Mouse (Mus musculus): ENCODE measurements around the gene Ddx41.
A peak's percentile ranks its signal among the peaks of the same experiment; 100 is the strongest.
"Not testable (repeated sequence)": the region's sequence is repeated elsewhere in the genome, so short reads cannot be mapped to it uniquely, and the experiment has no call there.

Gene Ddx41

DNA sequence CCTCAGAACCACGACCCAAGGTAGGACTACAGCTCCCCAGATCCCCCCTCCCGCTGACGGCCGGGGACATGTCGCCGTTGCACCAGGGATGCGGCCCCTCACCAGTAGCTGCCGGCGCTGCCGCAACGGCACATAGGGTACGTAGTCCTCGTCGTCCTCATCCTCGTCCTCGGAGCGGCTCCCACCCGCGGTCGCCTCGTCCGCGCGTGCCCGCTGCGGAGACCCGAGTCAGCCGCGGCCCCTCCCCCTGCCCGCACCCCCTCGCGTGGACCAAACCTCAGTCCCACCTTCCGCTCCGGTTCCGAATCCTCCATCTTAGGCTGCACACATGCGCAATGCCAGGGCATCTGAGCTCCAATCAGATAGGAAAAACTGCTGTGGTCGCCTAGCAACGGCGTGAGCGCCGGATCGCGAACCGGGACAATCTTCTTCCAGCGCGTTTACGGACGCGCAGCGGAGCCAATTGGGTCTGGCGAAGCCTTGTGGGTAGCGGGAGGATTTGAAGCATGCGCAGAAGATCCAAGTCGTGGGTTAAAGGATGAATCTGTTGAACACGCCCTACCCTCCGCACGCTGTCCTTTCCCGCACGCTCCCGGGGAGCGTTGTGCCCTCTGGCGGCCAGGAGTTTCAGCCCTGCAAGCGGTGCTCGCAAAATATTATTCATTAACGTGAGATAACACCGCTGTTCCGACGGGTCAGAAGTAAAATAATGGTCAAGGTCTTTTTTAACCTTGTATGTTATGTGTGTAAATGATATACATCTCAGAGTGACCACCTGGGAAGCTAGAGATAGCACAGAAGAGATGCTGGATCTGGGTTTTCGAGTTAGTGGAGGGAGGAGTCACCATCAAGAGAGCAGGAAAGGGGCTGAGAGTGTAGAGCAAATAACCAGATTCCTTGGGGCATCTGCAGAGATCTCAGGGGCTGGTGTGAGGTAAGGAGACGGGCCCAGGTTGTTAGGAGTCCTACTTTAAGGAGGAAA is at the start of gene Ddx41:
Ddx41 (minus strand) TSS at position 465 of the 982 bp plus-strand sequence.
- peak; percentile 100 for DNase-seq (ENCODE audit: low spot score in 2 of 2)

DNA sequence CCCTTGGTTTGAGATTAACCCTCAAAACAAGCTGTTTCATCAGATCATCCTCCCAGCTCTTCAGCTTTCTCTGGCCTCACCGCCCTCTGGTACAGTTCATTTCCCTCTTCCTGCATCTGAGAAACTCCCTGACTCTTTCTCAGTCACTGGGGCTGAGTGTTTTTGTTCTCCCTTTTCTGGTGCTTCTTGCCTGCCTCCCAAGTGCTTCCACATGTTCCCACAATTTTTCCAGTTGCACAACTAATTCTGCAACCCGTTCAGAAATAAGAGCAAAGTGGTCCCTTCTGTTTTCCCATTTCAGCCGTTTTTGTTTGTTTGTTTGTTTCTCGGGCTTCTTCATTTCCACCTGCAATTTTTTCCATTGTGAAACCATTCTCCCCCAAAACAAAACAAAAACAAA is 41.6 kb upstream of the Ddx41 start:
- DNase-seq (ENCODE audit: low spot score in 2 of 2): no peak

DNA sequence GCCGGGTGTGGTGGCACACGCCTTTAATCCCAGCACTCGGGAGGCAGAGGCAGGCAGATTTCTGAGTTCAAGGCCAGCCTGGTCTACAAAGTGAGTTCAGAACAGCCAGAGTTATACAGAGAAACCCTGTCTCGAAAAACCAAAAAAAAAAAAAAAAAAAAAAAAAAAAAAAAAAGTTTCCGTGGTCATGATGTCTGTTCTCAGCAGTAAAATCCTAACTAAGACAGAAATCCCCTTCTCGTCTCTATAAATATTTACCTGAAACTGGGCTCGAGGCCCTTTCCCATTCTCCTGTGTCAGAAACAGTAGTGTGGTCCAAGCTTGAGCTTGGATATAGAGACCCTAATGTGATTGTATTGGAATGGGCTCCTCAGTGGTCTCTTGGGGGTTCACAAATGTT is 40.4 kb upstream of the Ddx41 start:
- DNase-seq (ENCODE audit: low spot score in 2 of 2): not testable (repeated sequence)

DNA sequence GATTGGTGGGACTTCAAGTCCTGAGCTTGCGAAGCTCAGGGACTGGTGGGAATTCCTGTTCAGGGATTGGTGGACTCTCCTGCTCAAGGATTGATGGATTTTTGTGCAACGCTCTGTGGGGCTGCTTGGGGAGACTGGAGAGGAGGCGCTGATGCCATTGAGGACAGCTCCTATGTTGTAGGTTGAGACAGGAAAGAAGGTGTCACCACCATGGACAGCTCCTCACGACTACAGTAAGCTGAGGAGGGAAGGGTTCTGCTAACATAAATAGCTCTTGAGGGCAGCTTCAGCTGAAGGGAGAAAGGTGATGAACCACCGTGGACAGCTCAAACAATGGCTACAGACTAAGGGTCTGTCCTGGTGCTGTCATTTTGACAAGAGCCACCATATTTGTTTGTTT is 39.5 kb upstream of the Ddx41 start:
- no peak for DNase-seq (ENCODE audit: low spot score in 2 of 2)

DNA sequence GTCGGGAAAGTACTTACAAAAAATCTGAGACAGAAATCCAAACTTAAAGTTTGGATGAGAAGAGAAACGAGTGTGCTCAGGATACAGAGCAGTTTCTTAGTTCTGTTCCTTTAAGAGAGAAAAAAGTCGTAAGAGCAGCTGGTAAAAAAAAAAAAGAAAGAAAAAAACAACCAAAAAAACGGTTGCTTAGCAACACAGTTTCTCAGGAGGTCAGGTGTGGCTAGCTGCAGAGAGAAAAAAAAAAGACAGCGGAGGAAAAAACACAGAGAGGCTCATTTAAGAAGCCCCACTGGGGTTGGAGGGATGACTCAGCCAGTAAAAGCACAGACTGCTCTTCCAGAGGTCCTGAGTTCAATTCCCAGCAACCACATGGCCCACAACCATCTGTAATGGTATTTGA is 37.9 kb upstream of the Ddx41 start:
- DNase-seq (ENCODE audit: low spot score in 2 of 2): no peak

DNA sequence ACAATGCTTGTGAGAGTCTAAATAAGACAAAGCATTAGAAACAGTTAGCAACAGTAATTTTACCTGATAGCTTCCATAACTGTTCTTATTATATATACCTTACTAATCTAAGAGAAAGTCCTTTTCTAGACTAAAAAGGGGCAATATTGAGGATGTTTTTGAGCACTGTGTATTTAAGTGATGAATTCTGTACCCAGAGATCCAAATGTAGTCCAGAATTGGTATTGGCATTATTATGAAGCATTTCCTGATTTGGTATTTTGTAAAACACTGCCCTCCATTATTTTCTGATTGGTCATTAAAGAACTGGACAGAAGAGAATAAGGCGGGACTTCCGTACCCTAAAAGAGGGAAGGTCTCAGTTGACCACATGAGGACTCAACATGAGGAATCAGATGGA is 37.0 kb upstream of the Ddx41 start, which contains the start of gene Tmed9:
Tmed9 (plus strand) TSS at position 301 of the 400 bp plus-strand sequence.
- DNase-seq (ENCODE audit: low spot score in 2 of 2): no peak

DNA sequence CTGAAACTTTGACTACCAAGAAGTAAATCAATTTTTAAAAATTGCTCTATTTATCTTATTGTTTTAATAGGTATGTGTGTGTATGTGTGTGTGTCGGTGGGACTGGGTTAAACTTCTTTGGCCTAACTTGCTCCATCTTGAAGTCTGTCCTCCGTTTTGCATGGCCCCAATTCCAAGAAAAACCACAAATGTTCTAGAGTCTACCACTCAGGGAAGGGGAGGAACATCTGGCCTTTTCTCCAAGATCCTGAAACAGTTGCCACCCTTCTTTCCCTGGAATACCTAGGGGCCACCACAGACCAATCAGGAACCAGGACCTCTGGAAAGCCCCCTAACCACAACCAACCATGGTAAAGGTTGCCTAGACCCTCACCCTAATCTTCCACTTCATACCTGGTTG is 35.5 kb upstream of the Ddx41 start:
- no peak for DNase-seq (ENCODE audit: low spot score in 2 of 2)

DNA sequence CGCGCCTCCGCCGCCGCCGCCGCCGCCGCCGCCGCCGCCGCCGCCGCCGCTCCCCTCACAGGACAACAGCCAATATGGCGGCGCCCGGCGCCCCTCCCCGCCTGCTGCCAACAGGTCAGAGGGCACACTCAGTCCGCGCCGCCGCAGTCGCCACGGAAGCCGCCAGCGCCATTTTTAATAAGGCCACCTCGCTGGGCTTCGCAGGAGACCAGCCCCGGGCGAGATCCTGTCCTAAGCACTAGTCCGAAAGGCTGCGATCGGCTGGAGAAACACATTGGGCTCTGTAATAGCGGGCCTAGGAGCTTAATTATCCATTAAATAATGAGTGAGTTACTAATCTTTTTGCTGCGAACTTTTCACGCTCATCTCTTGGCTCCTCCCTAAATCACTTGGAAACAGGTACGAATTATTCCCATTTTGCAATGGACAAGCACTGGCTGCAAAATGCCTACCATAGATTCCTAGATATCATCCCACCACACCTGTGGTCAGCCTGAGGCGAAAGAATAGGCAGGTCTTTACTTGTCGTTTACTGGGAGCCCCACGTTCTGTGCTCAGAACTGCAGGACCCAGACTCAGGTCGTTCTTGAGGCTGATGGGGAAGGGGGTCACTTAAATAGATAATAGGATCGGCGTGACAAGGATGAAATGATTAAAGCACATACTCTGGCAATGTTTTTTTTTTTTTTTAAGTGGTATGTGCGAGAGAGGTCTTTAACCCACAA is 34.7 kb upstream of the Ddx41 start, which contains the start of gene Fam193b:
Fam193b (minus strand) TSS at position 94 of the 725 bp plus-strand sequence.
- DNase-seq (ENCODE audit: low spot score in 2 of 2): peak; percentile 89 to 90

DNA sequence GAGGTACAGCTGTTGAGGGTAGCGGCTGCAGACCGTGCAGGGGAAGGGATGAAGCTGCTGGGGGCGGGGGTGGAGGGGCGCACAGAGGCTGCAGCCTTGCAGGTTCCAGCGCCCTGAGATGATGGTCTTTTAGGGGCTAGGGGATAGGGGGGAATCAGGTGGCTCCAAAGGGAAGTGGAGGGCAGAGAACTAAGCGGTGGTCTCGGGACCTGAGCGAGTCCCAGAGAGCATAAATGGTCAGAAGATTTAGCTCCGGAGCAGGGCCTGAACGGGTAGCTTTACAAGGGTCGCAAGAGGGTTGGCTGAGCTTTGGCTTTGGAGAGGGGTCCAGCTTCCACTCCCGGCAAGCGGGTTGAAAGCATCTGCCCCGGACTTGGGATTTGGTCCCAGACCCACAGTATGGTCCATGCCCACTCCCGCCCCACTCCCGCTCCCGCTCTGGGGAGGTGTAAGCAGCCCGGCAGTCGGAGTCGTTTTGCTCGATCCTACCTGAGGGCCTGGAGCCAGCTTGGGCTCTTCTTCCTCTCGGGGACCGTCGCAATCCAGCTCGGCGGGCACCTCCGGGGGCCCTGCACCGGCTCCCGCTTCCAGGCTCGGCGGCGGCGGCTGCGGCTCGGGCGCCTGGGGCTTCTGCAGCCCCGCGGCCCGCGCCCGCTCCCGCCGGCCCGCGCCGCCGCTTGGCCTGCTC is 34.0 kb upstream of the Ddx41 start:
- no peak for DNase-seq (ENCODE audit: low spot score in 2 of 2)

DNA sequence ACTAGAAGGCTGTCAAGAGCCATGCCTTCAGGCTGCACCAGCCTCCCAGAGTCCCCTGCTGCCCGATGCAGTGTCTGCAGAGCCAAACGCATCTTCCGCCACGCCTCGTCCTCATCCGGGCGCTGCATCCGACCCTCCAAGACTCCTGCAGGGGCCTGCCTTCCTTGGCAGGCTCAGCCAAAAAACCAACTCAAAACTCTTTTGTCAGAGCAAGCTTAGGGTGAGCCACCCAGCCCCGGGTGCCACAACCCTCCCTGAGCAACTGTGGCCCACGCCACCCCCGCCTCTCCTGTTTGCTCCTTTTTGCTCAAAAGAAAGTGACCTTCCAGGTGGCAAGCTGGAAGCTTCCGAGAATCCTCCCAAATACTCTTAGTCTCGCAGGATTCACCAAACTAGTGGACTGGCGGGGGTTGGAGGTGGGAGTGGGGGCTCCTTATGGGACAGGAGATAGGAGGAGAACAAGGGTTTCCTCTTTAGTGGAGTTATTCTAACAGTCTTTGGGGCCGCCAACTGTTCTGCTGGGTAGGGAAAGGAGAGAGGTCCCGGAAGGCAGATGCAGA is 33.3 kb upstream of the Ddx41 start:
- DNase-seq (ENCODE audit: low spot score in 2 of 2): no peak

DNA sequence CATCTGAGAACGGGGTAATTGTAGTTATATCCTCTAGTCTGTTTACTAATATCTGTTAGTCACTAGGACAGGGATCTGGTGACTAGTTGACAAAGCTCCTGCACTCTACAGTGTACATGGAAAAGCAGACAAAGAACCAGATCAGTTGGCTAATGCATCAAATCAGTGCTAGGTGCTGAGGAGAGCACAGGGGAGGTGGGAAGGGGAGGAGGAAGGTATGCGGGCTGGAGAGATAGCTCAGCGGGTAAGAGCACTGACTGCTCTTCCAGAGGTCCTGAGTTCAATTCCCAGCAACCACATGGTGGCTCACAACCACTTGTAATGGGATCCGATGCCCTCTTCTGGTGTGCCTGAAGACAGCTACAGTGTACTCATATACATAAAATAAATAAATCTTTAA is 32.1 kb upstream of the Ddx41 start:
- not testable (repeated sequence) for DNase-seq (ENCODE audit: low spot score in 2 of 2)

DNA sequence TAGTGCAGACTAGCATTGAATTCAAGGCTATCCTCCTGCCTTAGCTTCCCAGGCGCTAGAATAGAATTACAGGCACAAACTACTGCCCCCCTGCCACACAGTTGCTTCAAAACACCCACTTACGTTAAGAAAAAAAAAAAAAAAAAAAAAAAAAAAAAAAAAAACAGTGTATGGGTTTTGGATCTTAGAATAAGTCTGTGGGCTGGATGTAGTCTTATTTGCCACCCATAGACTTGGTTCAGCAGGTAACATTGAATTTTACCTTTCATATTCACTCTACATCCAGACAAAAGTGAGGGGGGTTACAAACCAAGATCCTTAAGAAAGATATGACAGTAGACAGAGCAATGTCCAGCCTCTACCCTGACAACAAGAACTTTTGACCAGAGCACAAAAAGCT is 31.5 kb upstream of the Ddx41 start:
- no peak for DNase-seq (ENCODE audit: low spot score in 2 of 2)

DNA sequence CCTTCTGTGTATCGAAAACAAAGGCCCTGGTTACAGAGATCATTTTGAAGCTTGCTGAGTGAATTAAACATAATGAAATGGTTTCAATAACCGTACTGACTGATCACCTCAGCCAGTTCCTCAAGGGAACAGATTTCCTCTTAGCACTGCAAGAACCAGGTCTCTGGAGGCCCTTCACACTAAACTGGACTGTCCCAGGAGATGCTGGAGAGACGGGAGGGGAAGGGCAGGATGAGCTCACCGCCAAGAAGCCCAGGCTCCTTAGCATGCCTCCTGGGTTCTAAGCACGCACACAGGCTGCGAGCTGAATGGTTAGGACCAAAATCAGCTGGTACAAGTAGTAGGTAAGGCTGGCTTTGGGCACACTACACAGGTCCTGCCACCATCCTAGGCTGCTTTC is 30.5 kb upstream of the Ddx41 start:
- DNase-seq (ENCODE audit: low spot score in 2 of 2): no peak

DNA sequence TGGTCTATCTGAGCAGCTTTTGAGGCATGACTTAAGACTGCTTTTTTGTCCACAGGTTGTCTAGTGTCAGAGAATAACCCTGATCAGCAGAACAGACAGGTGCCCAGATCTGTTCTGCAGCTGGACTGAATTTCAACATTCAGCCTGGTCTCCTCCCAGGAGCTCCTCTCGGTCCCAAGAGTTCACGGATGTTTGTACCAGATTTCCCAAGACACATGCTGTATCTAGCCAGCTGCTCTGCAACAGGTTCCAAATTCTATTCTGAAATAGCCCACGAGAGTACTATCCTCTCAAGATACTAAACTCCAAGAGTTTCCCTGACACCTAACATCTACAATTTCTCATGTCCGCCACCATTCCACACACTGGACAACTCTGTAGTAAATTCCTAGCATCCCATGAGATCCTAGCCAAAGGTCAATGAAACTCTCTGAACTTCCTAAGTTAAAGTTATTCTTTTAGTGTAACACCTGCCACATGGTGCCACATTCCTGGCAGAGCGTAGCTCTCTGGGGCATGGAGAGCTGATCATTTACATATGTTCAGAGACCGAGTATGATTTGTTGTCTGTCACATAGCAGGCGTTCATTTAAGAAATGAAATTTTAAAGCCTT is 26.9 kb upstream of the Ddx41 start:
- DNase-seq (ENCODE audit: low spot score in 2 of 2): no peak

DNA sequence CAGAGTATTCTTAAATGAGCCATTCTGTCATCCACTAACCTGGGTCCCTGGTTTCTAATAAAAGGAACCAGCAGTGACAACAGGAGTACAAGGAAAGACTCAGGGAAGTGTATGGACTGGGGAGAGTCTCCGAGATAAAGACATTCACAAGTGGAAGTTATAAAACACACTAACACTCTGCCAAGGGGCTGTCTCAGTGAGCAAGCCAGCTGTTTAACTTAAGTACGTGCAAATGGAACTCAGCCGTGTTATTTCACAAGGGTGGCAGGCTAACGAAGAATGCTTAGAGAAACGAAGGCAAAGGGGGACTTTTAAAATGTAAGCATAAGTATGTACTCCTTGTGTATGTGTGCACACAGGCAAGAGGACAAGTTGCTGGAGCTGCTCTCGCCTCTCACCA is 21.0 kb upstream of the Ddx41 start:
- no peak for DNase-seq (ENCODE audit: low spot score in 2 of 2)

DNA sequence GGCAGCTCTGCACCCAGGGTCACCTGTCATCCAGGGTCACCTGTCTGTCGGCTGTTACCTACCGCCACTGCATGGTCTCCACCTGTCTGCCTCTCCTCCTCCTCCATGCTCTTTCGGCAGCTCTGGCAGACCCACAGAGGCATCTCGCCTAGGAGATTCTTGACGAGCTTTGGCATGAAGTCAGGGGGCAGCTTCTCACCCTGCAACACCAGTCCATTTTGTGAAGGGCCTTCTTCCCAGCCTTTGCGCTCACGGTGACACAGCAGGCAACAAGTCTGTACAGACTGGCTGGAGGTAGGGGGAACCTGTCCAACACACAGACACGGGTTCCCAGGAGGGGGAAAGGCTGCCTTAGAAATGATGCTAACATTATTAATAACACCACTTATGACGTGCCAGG is 19.5 kb upstream of the Ddx41 start:
- no peak for DNase-seq (ENCODE audit: low spot score in 2 of 2)

DNA sequence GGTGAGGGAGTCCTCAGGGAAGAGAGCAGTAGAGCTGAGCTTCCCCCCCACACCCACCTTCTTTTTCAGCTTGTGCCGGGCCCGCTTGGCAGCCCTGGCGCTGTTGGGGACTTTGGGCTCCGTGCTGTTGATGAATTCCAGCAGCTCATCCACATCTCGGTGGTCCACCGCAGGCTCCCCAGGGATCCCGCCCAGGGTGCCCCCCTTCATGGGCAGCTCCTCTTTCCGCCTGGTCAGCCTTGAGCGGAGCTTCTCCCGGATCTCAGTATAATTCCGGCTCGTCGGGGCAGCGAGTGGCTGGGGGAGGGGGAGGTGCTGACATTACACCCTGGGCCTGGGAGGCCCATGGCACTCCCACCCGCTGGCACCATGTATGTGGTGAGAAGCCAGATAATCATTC is 12.6 kb upstream of the Ddx41 start:
- DNase-seq (ENCODE audit: low spot score in 2 of 2): no peak

DNA sequence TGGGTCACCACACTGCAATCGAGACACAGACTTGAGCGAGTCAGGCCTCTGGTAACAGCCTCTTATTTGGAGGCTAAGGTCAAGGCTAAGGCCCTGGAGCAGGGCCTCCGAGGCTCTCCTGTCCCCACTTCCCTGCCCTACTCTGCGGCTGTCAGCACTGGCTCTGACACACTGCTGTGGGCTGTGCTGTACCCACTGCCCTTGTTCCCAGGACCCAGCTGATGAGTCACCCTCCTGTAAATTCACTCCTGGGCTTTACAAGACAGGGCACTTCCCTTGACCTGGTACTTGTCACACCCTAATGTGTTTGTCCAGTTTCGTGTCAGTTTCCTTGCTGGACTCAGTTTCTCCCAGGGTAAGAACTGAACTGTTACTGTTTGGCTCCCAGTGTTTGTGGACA is 12.0 kb upstream of the Ddx41 start:
- no peak for DNase-seq (ENCODE audit: low spot score in 2 of 2)

DNA sequence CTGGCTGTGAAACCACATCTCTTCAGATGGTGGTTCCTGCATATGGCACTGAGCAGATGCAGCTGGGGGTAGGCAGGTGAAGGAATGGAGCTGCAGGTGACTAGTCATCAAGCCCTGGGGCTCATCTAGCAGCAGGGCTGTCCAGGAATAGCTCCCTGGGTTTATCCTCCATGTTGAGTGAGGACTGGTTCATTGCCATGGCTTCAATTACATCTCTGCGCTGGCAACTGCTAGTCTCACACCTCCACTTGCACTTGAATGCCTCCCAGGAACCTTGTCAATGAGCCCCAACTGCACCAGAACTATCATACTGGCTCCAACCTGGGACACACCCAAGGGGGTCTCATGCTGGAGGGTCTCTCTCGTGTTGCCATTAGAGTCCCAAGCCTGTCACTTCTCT is 11.5 kb upstream of the Ddx41 start:
- DNase-seq (ENCODE audit: low spot score in 2 of 2): no peak

DNA sequence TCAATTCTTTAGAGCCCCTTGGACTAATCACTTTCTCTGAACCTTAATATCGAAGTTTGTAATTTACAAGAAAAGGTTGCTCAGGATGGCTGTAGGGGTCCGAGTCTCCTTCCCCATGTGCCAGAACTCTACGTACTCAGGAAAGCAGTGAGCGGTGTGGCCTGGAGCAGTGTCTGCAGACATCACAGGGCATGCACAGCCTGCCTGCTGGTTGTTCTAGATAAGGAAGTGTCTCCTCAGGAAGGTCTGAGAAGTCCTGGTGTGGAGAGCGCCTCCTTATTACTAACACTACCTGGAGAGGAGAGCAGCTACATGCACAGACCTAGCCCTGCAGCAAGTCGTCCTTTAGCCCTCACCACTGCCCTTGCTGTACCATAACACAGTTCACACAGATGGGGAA is 8.3 kb upstream of the Ddx41 start:
- no peak for DNase-seq (ENCODE audit: low spot score in 2 of 2)

DNA sequence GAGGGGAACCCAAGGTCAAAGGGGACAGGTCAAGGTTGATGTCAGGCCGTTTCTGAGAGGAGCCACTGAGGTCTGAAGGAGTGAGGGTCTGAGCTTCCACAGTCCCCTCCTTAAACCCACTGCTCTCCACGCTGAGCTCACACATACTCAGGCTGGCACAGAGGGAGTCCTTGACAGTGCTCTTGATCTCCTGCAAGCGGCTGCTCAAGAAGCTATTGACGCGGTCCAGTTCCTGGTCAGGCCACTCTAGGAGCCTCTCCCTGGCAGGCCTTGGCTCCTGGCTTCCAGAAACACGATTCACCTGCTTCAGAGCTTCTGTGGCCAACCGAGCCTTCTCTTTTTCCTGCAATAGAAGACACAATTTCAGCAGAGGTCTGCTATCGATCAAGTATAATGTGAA is 7.0 kb upstream of the Ddx41 start:
- no peak for DNase-seq (ENCODE audit: low spot score in 2 of 2)

All from right cerebral cortex, postnatal 36 days (tissue).